Mouse (Mus musculus) adrenal gland, postnatal 0 days (tissue): ENCODE data around the gene Acadl. TPM values are rescaled to one million over a fixed set of nuclear protein-coding genes. Genes with fewer than 3 reads are reported as not detected.

Source experiments
- polyA plus RNA-seq: library from polyadenylated mRNA; unstranded; fragments of >200 nt; fragmentation: Nextera tagmentation; extraction: Ambion mirVana; gene quantifications from 2 replicates; pipeline ENCODE4 v1.2.1, GENCODE M21; 2015

Gene Acadl
- polyA plus RNA-seq = 165 and 321 TPM in 2 replicates

GRCm38 (mm10) chr1:66862712-66863511 lies at the start of gene Acadl:
Gene Acadl, minus strand, starts transcription at chr1:66863277.

GRCm38 (mm10) chr1:66817453-66817839 lies 45.6 kb downstream of the Acadl start, which contains the start of gene Kansl1l:
Gene Kansl1l, minus strand, starts transcription at chr1:66817562.

Other genes starting within 250 kb of the Acadl start
- gene Rpe, start 162.4 kb downstream of the Acadl start, polyA plus RNA-seq = 45.7 and 47.2 TPM in 2 replicates
- gene Kansl1l, start 45.7 kb downstream of the Acadl start, polyA plus RNA-seq = 9.0 and 10.5 TPM in 2 replicates
- gene Myl1, start 82.1 kb upstream of the Acadl start, polyA plus RNA-seq = 57.2 and 107 TPM in 2 replicates
- 94.9 and 98.2 TPM in 2 replicates for gene Lancl1, start 175.6 kb upstream of the Acadl start, polyA plus RNA-seq